In the genomic region with DNA sequence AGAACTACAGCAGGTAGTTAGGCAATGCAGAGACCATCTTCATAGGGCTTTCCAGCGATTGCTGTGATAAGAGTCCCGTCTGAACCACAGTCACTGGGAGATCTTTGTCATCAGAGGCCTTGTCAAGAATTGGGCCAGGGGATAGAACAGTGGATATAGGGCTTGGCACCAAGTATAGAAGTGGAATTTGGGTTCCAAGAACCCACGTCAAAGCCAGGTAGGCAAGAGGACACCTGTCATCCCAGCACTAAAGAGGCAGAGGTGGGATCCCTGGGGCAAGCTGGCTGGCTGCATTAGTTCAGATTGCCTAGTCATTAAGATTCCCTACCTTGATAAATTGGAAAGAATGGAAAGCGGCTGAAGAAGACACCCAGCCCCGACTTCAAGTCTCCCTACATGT, we compare ENCODE assay signal across 8 mouse cellular contexts. TPM values are rescaled to one million over a fixed set of nuclear protein-coding genes. Genes with fewer than 3 reads are reported as not detected.
DNase-seq lines count a peak whose midpoint lies in the region; ATAC-seq and TF ChIP-seq lines count a peak whose summit lies in the region.
"Had no signal": no experiment of that assay in that cellular context is flagged by ENCODE, and none has a peak within 500 bp of the region (broad histone marks: within the 10 kb centered on the region; RNA-seq: fewer than 3 reads in every experiment).

No protein-coding gene starts in this region.

- no peak for TF ChIP-seq CTCF in liver, embryonic 14.5 days (IDR thresholded peaks at IDR 0.05; ENCODE audit: low read depth)

- no peak overlapping the region for H3K4me3 ChIP-seq in neural tube, embryonic 11.5 days (ENCODE audit: low read depth, low read length)
- H3K4me3 ChIP-seq in hindbrain, embryonic 10.5 days: peak overlapping the region; percentile 54
- H3K4me3 ChIP-seq in liver, embryonic 14.5 days (ENCODE audit: insufficient read depth in 1 of 2, low read depth in 2 of 2, low read length in 2 of 2): peak overlapping the region in 1 of 2 experiments; percentile 19; a peak in 1 of 4 replicates
- H3K4me3 ChIP-seq in stomach, embryonic 16.5 days (replicated peaks; ENCODE audit: low read length): no peak overlapping the region

- H3K36me3 ChIP-seq in neural tube, embryonic 11.5 days (ENCODE audit: control insufficient read depth, insufficient read depth, low read length): peaks cover 3% of the 10 kb centered on the region
- peaks cover 32% of the 10 kb centered on the region for H3K36me3 ChIP-seq in hindbrain, embryonic 10.5 days
- peaks cover 3% of the 10 kb centered on the region for H3K36me3 ChIP-seq in liver, embryonic 14.5 days (replicated peaks; ENCODE audit: control insufficient read depth, insufficient read depth, low read depth)
- H3K36me3 ChIP-seq in stomach, embryonic 16.5 days (ENCODE audit: control insufficient read depth, insufficient read depth, low read length): 0 out of 2 replicates have a peak, but pooled peaks cover 2% of the 10 kb centered on the region

- H3K9me3 ChIP-seq in neural tube, embryonic 11.5 days (ENCODE audit: control insufficient read depth, low read length): no peaks in the 10 kb centered on the region; the same call in 1 of the 2 replicates
- H3K9me3 ChIP-seq in hindbrain, embryonic 10.5 days: peaks cover 7% of the 10 kb centered on the region
- H3K9me3 ChIP-seq in liver, embryonic 14.5 days (ENCODE audit: control insufficient read depth, low read length): no peaks in the 10 kb centered on the region; the same call in 1 of the 2 replicates
- 0 out of 2 replicates have a peak, but pooled peaks cover 5% of the 10 kb centered on the region for H3K9me3 ChIP-seq in stomach, embryonic 16.5 days (replicated peaks; ENCODE audit: control insufficient read depth, low read length)

- no peaks in the 10 kb centered on the region for H3K4me1 ChIP-seq in neural tube, embryonic 11.5 days (ENCODE audit: control insufficient read depth, insufficient read depth, low read length)
- peaks cover 15% of the 10 kb centered on the region for H3K4me1 ChIP-seq in hindbrain, embryonic 10.5 days (replicated peaks)
- peaks cover 11 to 13% of the 10 kb centered on the region in 2 experiments for H3K4me1 ChIP-seq in liver, embryonic 14.5 days (replicated peaks; ENCODE audit: control insufficient read depth in 2 of 2, insufficient read depth in 2 of 2, low read length in 1 of 2)
- H3K4me1 ChIP-seq in stomach, embryonic 16.5 days (ENCODE audit: control insufficient read depth, insufficient read depth, low read length): peaks cover 9% of the 10 kb centered on the region; the same call in 1 of the 2 replicates

- H3K27me3 ChIP-seq in neural tube, embryonic 11.5 days (ENCODE audit: control insufficient read depth, insufficient read depth, low read length): no peaks in the 10 kb centered on the region
- no peaks in the 10 kb centered on the region for H3K27me3 ChIP-seq in hindbrain, embryonic 10.5 days (ENCODE audit: insufficient read depth, poor library complexity, severe bottlenecking)
- no peaks in the 10 kb centered on the region for H3K27me3 ChIP-seq in liver, embryonic 14.5 days (ENCODE audit: control insufficient read depth, insufficient read depth, low read length)
- no peaks in the 10 kb centered on the region for H3K27me3 ChIP-seq in stomach, embryonic 16.5 days (ENCODE audit: control insufficient read depth, insufficient read depth, low read length)

- 0 out of 2 replicates have a peak overlapping the region, but pooled peaks have one; percentile 79 for H3K9ac ChIP-seq in neural tube, embryonic 11.5 days (ENCODE audit: low read length)
- H3K9ac ChIP-seq in liver, embryonic 14.5 days (replicated peaks): no peak overlapping the region
- H3K9ac ChIP-seq in stomach, embryonic 16.5 days (ENCODE audit: low read length): no peak overlapping the region

- WGBS in neural tube, embryonic 11.5 days: 94% methylated on average over 5 of the region's 5 CpGs
- WGBS in hindbrain, embryonic 10.5 days: 90% methylated on average over 5 of the region's 5 CpGs
- WGBS in liver, embryonic 14.5 days (ENCODE audit: insufficient replicate concordance): 46% methylated on average over 5 of the region's 5 CpGs
- WGBS in stomach, embryonic 16.5 days: 90% methylated on average over 5 of the region's 5 CpGs

- H3K4me2 ChIP-seq in neural tube, embryonic 11.5 days (ENCODE audit: low read depth): no peak overlapping the region
- H3K4me2 ChIP-seq in liver, embryonic 14.5 days (ENCODE audit: low read depth): peak overlapping the region; percentile 95
- H3K4me2 ChIP-seq in stomach, embryonic 16.5 days (ENCODE audit: low read depth, low read length): peak overlapping the region; percentile 71; the same call in 1 of the 2 replicates

- H3K27ac ChIP-seq in neural tube, embryonic 11.5 days (ENCODE audit: low read depth, low read length): no peak overlapping the region
- H3K27ac ChIP-seq in hindbrain, embryonic 10.5 days: peak overlapping the region; percentile 90
- H3K27ac ChIP-seq in liver, embryonic 14.5 days: no peak overlapping the region
- H3K27ac ChIP-seq in stomach, embryonic 16.5 days (ENCODE audit: low read length): no peak overlapping the region

- DNase-seq in neural tube, embryonic 11.5 days (ENCODE audit: low spot score): no peak
- DNase-seq in neural tube, embryonic 10.5 days (ENCODE audit: extremely low spot score, low spot score): no peak
- no peak for DNase-seq in hindbrain, embryonic 10.5 days (ENCODE audit: low spot score)
- no peak for DNase-seq in liver, embryonic 14.5 days (ENCODE audit: low read depth in 3 of 3, low spot score in 3 of 3)
- DNase-seq in adrenal gland, adult (ENCODE audit: inconsistent age in 2 of 2, low spot score in 1 of 2): no peak
- no peak for DNase-seq in frontal cortex, postnatal 14 days (ENCODE audit: low spot score in 2 of 2)
- DNase-seq: lung, postnatal 36 days had no signal

- TF ChIP-seq EP300 in liver, embryonic 14.5 days (IDR thresholded peaks at IDR 0.05; ENCODE audit: low read depth): no peak

- ATAC-seq in neural tube, embryonic 11.5 days (ENCODE audit: insufficient read depth, low FRiP score, low TSS enrichment): no peak
- ATAC-seq in liver, embryonic 14.5 days (ENCODE audit: insufficient read depth): no peak
- ATAC-seq in stomach, embryonic 16.5 days (ENCODE audit: insufficient read depth, low FRiP score): no peak

RNA-seq across cellular contexts. Expression of gene Elp6, which starts 1.4 kb away (rescaled TPM):
- 39.0 and 43.2 TPM in 2 replicates for polyA plus RNA-seq in neural tube, embryonic 11.5 days (2014; fragmentation: Nextera tagmentation; extraction: Ambion mirVana)
- polyA plus RNA-seq in hindbrain, embryonic 10.5 days (2016; fragmentation: Nextera tagmentation; extraction: Ambion mirVana): 45.6 TPM in 2 replicates
- polyA plus RNA-seq in liver, embryonic 14.5 days (2012; rRNA removed): 7.7 and 8.0 TPM in 2 replicates
- 6.3 and 7.5 TPM in 2 replicates for polyA plus RNA-seq in liver, embryonic 14.5 days (2014; fragmentation: Nextera tagmentation; extraction: Ambion mirVana)
- 17.5 and 18.4 TPM in 2 replicates for polyA plus RNA-seq in stomach, embryonic 16.5 days (2015; fragmentation: Nextera tagmentation; extraction: Ambion mirVana)

RNA-seq across cellular contexts. Expression of gene Scap, which starts 26.7 kb away (rescaled TPM):
- polyA plus RNA-seq in neural tube, embryonic 11.5 days (2014; fragmentation: Nextera tagmentation; extraction: Ambion mirVana): 25.9 and 29.2 TPM in 2 replicates
- 38.5 and 40.3 TPM in 2 replicates for polyA plus RNA-seq in hindbrain, embryonic 10.5 days (2016; fragmentation: Nextera tagmentation; extraction: Ambion mirVana)
- polyA plus RNA-seq in liver, embryonic 14.5 days (2012; rRNA removed): 9.4 and 12.3 TPM in 2 replicates
- 15.6 and 18.9 TPM in 2 replicates for polyA plus RNA-seq in liver, embryonic 14.5 days (2014; fragmentation: Nextera tagmentation; extraction: Ambion mirVana)
- polyA plus RNA-seq in stomach, embryonic 16.5 days (2015; fragmentation: Nextera tagmentation; extraction: Ambion mirVana): 36.1 and 36.8 TPM in 2 replicates
